Mouse (Mus musculus) monocyte, adult 2 months (primary cell): ENCODE data around the gene Pld2.
"Not testable (repeated sequence)": the region's sequence is repeated elsewhere in the genome, so short reads cannot be mapped to it uniquely, and the experiment has no call there.

Source experiments
- DNase-seq, 2 experiments: peaks; one replicate each; pipeline ENCODE4 v3.0.0; 2022; ENCODE audit warnings: low spot score in 2 of 2, low read depth in 1 of 2

Pld2 gene

DNA sequence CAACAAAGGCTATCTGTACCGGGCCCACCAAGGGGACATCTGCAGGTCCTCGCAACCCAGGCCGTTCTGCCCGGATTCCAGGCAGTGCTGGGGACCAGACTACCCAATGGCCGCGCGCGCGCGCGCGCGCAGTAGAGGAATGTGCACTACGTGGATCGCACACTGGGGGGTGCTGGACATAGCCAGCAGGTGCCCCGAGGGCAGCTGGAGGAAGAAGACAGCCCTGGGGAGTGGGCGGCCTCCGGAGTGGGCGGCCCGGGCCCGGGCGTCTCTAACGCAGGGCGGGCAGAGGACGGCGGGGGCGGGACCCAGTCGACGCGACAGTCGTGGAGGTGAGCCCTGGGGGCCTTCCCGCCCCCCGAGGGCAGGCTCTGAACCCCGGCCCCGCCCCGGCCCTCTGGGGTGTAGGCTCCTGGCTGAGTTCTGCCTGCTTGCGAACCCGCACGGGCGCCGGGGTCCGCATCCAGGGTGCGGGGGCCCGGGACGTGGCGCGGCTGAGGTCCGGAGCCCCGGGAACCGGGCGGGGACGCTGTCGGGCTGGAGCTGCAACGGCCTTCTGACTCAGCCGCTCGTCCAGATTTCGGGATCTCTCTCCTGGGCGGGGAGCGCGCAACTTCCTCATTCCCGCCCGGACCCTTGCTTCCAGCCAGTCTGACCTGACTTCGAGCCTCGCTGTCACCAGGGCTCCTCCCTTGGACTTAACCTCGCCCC is at the start of gene Pld2:
Gene Pld2, plus strand, starts transcription at position 188 of the 711 bp plus-strand sequence.
- peak; percentile 36 to 74 for DNase-seq

DNA sequence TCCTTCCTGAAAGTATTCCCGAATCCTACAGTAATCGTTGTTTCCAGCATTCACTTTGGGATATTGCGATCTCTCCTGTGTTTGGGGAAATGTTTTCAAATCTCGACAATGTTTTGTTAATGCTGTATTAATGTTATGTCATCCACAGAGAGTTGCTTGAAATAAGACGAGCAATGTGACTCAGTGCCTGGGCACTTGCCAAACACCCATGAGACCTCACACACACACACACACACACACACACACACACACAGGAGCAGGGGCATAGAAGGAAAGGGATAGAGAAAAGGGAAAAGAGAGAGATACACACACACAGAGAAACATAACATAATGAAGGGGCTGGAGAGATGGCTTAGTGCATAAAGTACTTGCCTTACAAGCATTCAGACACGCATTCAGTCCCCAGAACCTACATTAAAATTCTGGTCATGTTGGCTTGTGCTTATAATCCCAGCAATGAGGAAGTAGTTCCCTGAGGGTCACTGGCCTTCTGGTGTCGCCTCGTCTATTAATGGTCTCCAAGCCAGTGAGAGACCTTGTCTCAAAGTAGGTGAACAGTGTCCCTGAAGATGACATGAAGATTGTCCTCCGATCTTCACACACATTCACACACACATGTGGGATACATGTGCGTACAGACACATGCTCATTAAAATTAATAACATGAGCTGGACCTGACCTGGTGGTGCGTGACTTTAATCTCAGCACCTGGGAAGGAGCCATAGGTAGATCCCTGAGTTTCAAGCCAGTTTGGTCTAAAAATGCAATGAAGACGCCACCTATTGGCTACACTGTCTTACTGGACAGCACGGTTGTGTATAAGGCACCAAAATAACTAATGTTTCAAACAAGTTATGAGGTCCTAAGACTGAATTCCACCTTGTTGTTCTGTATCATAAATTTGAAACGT is 40.0 kb upstream of the Pld2 start:
- DNase-seq: no peak

DNA sequence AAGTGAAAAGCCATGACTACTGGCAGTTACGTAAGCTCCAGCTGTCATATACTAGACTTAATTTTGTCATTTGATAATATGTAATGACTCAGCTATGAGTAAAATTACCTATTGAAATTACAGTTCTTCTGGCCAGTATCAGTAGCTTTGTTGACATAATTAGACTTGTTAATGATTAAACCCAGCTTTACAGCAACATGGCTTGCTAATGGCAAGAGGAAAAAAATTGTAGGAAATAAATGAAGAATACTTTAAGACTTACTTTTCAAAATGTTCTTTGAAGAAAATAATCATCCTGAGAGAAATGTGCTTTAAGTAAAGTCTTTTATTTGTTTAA is 39.4 kb upstream of the Pld2 start:
- no peak for DNase-seq

DNA sequence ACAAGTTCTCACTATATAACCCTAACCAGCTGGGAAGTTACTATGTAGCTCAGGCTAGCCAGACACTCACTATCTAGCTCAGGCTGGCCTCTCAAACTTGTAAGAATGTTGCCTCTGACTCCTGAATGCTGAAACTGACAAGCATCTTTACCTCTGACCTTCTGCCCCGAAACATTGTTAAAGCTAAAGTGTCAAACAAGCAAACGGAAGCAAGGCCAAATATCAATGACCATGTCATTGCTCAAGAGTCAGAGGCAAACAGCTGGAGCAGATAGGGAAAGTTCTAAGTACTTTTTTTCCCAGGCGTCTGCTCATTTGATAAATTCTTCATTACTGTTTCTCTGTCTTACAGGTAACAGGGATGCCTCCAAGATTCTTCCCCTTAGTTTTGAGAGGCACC is 37.8 kb upstream of the Pld2 start:
- DNase-seq: no peak

DNA sequence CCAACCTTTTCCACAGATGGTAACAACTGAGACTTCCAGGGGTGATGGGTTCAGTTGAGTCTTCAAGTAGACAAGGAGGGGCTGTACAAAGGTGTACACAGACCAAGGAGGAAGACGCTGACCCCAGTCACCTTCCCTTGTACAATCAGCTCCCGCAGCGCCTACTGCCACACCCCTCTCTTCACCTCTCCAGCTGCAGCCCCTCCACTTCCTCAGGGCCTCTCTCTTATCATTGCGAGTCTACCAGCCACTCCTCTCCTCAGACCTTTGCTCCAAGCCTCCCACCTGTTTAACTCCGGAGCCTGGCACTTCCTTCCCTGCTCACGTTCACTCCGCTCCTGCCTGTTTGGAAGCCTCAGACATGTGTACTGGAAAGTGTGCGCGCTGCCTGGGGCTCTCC is 34.9 kb upstream of the Pld2 start, which contains the start of gene Tm4sf5:
Gene Tm4sf5, plus strand, starts transcription at position 275 of the 400 bp plus-strand sequence.
- no peak for DNase-seq

DNA sequence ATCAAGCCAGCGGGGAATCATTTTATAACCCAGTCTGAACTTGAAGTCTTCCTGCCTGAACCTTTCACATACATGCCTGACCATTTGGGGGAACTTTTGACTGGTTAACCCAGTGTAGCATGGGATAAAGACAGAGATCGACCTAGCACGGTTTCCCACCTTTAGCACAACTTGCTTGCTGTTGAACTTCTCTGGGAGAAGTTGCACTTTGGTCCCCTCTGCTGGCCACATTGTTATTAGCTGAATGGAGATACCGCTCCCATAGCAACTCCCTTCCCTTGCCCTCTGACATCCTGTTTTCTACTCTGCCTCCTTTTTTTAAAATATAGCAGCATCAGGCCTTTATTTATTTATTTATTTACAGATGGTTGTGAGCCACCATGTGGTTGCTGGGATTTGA is 33.5 kb upstream of the Pld2 start:
- DNase-seq: peak; percentile 32 to 60

DNA sequence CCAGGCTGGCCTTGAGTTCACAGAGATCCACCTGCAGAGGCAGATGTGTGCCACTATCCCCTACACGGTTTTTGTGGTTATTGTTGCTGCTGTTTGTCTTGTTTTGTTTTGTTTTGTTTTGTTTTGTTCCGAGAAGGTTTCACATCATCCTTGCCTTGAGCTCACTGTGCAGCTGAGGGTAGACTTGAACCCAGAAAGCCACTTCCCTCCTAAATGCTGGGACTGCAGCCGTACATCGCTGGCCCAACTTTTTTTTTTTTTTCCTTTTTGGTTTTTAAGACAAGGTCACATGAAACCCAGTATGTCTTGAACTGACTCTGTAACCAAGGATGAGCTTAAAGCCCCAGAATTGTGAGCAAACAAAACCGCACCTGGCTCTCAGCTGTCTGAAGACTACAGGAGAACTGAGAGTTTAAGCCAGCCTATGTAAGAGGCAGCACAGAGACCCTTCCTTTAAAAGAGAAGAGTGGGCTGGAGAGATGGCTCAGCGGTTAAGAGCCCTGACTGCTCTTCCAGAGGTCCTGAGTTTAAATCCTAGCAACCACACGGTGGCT is 32.8 kb upstream of the Pld2 start:
- DNase-seq: no peak

DNA sequence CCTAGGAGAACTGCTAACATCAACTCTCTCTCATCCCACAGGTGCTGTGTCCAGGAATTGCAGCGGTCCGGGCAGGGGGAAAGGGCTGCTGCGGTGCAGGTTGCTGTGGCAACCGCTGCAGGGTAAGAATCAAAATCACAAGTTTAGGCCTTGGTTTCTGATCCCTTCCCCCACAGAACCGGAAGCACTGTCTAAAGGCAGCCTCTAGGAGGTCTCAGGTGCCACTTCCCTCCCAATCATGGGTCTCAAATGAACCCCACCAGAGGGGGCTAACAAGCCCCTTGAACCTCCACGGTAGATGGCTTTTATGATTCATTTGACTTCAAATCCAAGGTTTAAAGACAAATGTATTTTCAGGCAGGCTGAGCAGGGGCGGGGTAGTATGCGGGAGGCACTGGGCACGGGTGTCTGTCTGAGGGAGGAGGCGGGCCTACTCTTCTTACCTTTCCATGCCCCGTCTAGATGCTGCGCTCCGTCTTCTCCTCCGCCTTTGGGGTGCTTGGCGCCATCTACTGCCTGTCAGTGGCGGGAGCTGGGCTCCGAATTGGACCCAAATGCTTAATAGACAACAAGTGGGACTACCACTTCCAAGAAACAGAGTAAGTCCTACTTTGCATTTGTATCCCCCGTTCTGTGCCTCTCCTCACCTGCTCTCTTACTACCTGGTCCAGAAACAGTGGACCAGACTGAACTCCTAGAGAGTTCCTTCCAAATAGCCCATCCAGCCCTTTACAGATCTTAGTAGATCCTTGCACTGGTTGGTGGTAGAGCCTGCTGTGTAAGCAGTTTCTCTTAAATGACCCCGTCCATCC is 29.9 kb upstream of the Pld2 start:
- no peak for DNase-seq

DNA sequence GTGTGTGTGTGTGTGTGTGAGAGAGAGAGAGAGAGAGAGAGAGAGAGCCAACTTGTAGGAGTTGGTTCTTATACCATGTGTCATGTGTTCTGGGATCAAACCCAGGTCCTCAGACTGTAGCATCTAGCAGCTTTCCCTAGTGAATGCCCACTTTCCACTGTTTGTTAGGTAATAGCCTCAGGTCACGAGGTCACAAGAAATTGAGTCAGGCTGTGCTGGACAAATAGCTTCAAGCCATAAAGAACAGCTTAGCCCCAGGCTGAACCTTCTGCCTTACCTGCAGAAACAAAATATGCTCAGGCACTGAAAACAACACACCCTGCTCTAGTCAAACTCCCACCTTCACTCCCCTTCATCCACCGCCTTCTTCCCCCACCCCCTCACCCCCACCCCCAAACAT is 28.6 kb upstream of the Pld2 start:
- DNase-seq: no peak

DNA sequence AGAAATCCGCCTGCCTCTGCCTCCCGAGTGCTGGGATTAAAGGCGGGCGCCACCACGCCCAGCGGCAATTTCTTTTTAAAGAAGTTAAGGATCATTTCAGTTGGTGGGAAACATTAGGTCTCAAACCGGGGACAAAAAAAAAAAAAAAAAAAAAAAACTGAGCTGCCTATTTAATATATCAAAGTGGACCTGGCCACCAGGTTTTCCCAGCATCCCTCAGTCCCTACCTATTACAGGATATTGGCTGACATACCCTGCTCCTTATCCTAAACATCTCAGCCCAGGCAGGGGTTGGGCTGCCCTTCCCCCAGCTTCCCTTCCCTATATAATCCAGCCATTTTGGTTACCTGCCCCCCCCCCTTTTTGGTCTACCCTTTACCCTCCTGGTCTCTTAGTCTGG is 28.0 kb upstream of the Pld2 start:
- no peak for DNase-seq

DNA sequence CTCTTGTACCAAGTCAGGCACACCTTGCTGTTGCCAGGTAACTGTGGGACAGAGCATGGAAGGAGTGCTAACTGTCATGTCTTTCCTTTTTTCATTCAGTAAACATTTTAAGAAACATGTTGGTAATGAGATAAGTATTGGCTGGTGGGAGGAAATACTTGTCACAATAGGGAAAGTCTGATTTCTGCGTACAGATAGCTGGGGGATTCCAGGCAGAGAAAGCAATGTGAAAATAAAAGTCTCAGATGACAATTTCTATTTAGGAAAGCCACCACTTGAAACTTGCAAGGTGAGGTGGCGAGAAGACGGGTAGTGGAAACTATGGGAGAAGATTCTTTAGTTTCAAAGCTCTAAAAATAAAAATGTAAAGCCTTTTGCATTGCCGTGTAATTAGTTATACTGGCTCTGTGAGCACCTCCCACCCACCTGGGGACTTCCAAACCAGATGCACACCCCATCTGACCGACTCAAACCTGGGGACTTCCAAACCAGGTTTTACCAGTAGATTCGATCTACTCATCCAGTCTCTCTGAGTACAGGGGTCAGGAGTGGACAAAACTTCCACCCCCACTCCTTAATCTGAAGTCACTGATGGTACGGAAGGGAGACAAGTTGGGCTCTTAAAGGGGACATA is 27.0 kb upstream of the Pld2 start:
- no peak for DNase-seq

DNA sequence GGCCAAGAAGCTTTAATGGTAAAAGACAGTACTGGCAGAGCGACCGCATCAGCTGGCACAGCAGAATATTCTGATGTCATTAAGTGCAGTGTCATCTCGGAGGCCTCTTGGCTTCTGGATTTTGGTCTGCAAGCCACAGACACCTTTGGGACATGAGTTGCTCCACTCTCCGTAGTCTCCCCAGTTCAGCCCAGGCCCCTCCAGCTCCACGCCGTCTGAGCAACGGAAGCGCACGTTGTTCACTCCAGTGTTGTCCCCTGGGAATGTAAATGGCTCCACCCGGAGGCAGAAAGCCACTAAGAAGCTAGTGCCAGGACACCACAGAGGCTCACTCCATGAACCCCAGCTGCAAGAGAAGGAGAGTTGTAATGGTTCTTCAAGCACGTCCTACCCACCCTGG is 26.3 kb upstream of the Pld2 start:
- DNase-seq: no peak

DNA sequence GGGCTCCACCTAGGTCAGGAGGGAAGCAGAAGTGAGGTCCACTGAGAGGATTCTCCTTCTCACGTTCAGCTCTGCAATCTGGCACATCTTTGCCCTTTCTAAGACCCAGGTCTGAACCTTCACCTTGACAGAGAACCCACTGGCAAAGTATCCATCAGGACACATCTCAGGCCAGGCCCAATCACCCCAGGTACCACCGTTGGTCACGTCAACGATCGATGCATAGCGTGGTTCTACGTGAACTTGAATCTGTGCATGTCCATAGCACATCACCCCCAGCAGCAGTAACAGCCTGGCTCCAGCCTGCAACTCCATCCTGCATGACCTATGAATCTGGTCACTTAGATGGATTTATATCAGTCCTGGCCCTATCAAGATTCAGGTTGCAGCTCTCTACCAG is 25.6 kb upstream of the Pld2 start, which contains the start of gene Vmo1:
Gene Vmo1, minus strand, starts transcription at position 329 of the 400 bp plus-strand sequence.
- DNase-seq: no peak

DNA sequence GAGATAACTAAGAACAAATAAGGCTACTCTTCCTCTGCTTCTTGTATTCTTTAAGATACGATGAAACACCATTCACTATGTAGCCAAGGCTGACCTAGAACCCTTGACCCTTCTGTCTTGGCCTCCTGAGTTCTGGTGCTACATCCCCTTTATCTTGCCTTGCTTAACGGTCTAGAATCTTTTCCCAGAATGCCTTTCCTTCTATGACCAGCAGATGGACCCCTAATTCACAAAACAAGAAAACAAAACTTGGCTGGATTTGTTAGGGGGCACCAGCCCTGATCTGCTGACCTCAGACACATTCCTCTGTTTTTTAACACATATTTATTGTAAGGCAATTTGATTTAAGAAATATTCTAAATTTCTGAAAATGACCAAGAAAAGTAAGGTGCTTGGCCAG is 23.5 kb upstream of the Pld2 start:
- DNase-seq: no peak

DNA sequence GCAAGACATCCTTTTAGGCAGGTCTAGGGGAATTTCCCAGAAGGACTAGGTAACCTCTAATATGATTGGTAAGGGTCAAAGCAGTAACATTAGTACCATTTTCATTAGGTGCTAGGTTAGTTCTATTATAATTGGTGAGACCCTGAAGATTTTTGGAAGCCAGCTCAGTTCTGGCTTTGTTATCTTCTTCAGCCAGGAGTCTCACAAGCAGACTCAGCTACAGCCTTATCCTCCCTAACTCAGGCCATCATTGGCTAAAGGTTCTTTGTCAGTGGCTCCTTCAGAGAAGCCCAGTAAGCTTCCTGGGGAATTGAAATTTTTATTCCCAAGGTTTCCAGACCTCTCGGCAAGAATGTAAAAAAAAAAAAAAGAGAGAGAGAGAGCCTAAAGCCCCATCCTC is 21.4 kb upstream of the Pld2 start:
- no peak for DNase-seq

DNA sequence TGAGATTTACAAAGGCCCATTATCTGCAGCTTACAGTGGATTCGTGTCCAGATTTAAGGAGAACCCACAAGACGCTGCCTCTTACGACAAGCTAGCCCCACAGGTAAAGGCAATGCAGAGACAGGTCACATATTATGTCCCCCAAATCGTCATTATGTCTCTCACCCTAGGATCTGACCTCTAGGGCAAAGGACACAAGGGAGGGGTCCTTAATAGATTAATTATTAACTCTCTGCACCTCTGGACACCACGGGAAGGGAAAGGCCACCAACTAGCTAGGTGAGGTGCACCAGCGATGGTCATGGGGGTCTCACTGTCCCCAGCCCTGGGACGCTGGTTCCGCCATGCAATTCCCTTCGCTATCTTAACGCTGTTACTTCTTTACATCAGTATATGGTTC is 20.9 kb upstream of the Pld2 start, which contains the start of gene Gltpd2:
Gene Gltpd2, plus strand, starts transcription at position 274 of the 400 bp plus-strand sequence.
- DNase-seq: no peak

DNA sequence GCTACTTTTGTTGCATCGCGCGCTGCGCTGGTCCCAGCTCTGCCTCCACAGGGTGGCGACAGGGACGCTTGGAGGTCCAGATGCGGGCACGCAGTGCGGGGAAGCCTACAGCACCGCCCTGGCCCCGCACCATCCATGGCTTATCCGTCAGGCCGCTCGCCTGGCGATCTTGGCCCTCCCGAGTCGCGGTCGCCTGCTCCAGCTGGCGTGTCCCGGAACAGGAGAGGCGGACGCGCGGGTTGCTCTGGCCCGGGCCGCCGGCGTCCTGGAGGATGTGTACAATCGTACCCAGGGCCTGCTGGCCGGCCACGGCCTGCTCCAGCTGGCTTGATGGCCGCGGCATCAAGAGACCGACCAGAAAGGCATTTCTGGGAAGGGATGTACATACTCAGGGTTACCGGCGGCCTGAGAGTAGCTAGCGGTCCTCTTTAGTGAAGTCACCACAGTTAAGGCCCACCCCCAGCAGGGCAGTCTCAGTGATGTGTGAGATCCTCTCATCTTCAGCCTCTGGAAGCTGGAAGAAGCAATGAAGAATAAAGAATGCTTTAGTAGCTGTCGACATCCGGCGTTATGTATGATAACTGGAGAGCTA is 19.6 kb upstream of the Pld2 start:
- no peak for DNase-seq

DNA sequence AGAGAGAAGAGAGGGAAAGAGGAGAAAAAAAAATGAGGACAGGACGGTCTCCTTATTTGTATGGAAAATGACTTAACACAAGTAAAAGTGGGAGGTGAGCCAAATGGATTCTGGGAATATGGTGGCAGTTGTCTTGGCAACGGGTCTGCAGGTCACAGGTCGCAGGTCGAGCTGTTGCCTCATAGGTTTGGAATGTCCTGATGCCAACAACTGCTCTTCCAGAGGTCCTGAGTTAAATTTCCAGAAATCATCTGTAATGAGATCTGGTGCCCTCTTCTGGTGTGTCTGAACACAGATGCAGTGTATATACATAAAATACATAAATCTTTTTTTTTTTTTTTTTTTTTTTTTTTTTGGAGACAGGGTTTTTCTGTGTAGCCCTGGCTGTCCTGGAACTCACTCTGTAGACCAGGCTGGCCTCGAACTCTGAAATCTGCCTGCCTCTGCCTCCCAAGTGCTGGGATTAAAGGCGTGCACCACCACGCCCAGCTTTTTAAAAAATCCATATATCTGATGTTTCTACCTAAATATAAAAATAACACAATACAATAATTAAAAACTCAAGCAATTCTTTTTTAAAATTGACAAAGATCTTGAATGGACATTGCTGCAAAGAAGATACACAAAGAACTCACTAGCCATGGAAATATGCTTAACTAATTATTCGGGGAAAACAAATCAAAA is 16.4 kb upstream of the Pld2 start:
- DNase-seq: not testable (repeated sequence)

DNA sequence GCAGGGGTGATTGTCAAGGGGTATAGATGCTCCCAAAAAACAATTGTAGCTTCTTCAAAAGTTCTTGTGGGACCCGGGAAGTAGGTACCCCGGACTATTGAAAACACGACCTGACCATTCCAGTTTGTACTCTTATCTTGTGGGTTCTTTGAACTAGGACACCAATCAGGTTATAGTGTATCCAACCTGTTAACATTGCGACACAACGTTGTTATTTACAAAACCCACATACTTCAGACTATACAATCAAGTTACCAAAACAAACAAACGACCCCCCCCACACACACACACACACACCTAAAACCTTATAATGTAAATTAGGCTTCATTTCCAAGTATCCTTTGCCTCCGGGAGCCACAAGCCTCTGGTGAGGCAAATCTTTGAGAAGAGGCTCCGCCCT is 15.1 kb upstream of the Pld2 start:
- DNase-seq: no peak

DNA sequence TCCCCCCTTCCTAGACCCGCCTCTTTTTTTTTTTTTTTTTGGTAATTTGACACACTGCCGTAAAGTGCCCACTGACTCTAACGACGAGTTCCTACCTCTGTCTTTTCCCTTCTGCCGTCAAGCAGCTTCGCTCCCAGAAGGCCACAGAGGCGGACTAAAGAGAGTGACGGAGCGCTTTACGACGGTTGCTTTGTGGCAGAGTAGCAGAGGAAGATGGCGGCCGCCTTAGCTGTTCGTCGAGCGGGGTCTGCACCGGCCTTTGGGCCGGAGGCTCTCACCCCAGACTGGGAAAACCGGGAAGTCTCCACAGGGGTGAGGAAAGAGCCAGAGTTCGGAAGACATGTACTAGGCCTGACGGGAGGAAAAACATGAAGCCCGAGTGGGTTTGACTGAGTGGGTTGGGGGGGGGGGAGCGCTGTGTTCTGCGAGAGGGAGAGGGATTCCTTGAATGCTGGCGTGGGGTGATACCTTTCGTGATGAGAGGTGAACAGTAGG is 14.6 kb upstream of the Pld2 start, which contains the start of gene Psmb6:
Gene Psmb6, plus strand, starts transcription at position 184 of the 495 bp plus-strand sequence.
- DNase-seq: peak; percentile 77 to 78
